Mouse (Mus musculus): ENCODE measurements around the gene Sumo2. TPM values are rescaled to one million over a fixed set of nuclear protein-coding genes. Genes with fewer than 3 reads are reported as not detected.

Gene Sumo2
- 627 TPM for polyA plus RNA-seq (2014; fragmentation: Illumina TruSeq; extraction: RNeasy Lipid Tissue Mini Kit (QIAGEN cat#74804); ENCODE audit: low read depth, low replicate concordance)

GRCm38 (mm10) chr11:115536038-115536681, at the start of gene Sumo2:
Gene Sumo2, minus strand, starts transcription at chr11:115536276.

DNA sequence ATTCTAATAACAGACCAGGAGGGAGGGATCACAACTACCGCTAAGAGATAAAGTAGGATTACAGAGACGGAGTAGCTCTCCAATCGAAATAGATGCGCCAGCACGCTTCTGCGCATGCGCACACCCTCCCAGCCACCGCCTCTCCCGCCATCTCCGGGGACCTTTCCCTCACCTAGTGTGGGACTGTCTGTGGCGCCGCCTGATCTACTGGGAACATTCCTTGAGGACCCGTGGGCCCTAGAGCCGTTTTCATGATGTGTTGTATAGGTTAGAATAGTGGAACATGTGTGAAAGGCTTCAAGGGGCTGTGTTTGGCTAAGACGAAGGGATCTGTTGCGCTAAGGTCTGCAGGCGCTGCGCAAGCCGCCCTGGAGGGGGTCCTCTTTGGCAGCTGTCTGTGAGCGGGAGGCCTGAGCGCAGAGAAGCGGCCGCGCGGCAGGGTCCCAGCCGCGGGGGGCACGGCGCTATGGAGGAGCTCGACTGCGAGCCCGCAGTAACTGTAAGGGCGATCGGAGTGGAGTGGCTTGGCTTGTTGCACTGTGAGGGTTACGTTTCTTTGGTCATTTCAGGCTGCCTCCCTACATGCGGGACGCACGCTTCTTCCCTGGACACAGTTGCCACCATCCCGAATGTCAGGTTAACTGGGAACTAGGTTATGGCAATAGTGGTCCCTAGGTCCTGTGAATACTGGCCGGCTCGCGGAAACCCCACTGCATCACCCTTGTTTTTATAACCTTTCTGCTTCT, 28.2 kb upstream of the Sumo2 start, which contains the start of gene Nup85:
TSS of gene Nup85 (plus strand) at position 371 of the 746 bp plus-strand sequence.

GRCm38 (mm10) chr11:115514238-115514663, 21.8 kb downstream of the Sumo2 start, which contains the start of gene Jpt1:
Gene Jpt1, minus strand, starts transcription at chr11:115514387.

DNA sequence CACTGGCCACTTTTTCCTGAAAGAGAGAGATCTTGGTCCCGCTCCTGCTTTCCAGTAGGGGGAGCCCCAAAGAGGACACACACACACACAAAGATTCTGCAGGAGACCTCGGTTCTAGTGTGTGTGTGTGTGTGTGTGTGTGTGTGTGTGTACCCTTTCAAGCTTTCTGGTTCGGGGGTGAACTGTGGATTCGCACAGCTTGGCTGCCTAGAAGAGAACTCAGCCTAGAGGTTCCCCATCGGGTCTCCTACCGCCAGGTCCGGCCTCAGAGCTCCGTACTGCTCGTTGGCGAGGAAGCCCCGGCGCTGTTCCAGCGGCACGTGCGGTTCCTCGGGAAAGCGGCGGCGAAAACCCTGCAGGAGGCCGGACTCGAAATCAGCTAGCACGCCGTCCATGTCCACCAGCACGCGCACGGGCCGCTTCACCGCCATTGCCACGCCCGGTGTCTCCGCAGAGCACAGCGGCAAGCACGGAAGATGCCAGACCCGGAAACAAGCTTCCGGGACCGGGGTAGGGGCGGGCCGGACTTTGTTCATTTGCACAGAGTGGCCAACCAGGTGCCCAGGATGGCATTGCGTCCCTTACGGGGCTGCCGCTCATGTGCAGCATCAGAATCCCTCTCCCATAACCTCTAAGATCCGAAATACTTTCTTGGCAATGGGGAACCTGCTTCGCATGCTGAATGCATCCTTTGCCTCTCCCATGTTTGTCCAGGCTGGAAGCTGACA, 44.6 kb downstream of the Sumo2 start, which contains the start of gene Nt5c:
TSS of gene Nt5c (minus strand) at position 507 of the 728 bp plus-strand sequence.

GRCm38 (mm10) chr11:115475025-115475757, 60.9 kb downstream of the Sumo2 start, which contains the start of gene Armc7:
Gene Armc7, plus strand, starts transcription at chr11:115475667.

Other genes starting within 250 kb of the Sumo2 start
- 3.2 TPM for gene Fads6, start 238.6 kb downstream of the Sumo2 start, polyA plus RNA-seq (2014; fragmentation: Illumina TruSeq; extraction: RNeasy Lipid Tissue Mini Kit (QIAGEN cat#74804); ENCODE audit: low read depth, low replicate concordance)
- gene Otop2, start 229.1 kb downstream of the Sumo2 start, polyA plus RNA-seq (2014; fragmentation: Illumina TruSeq; extraction: RNeasy Lipid Tissue Mini Kit (QIAGEN cat#74804); ENCODE audit: low read depth, low replicate concordance) = 0.53 TPM
- gene Ush1g, start 214.2 kb downstream of the Sumo2 start, polyA plus RNA-seq (2014; fragmentation: Illumina TruSeq; extraction: RNeasy Lipid Tissue Mini Kit (QIAGEN cat#74804); ENCODE audit: low read depth, low replicate concordance) = 0.28 TPM
- gene Otop3, start 201.5 kb downstream of the Sumo2 start, polyA plus RNA-seq (2014; fragmentation: Illumina TruSeq; extraction: RNeasy Lipid Tissue Mini Kit (QIAGEN cat#74804); ENCODE audit: low read depth, low replicate concordance) = not detected
- gene Hid1, start 168.5 kb downstream of the Sumo2 start, polyA plus RNA-seq (2014; fragmentation: Illumina TruSeq; extraction: RNeasy Lipid Tissue Mini Kit (QIAGEN cat#74804); ENCODE audit: low read depth, low replicate concordance) = not detected
- 0.29 TPM for gene Cdr2l, start 154.4 kb downstream of the Sumo2 start, polyA plus RNA-seq (2014; fragmentation: Illumina TruSeq; extraction: RNeasy Lipid Tissue Mini Kit (QIAGEN cat#74804); ENCODE audit: low read depth, low replicate concordance)
- gene Mrpl58, start 132.5 kb downstream of the Sumo2 start, polyA plus RNA-seq (2014; fragmentation: Illumina TruSeq; extraction: RNeasy Lipid Tissue Mini Kit (QIAGEN cat#74804); ENCODE audit: low read depth, low replicate concordance) = 6.3 TPM
- 319 TPM for gene Atp5h, start 116.3 kb downstream of the Sumo2 start, polyA plus RNA-seq (2014; fragmentation: Illumina TruSeq; extraction: RNeasy Lipid Tissue Mini Kit (QIAGEN cat#74804); ENCODE audit: low read depth, low replicate concordance)
- 9.7 TPM for gene Kctd2, start 116.1 kb downstream of the Sumo2 start, polyA plus RNA-seq (2014; fragmentation: Illumina TruSeq; extraction: RNeasy Lipid Tissue Mini Kit (QIAGEN cat#74804); ENCODE audit: low read depth, low replicate concordance)
- 17.4 TPM for gene Trim80, start 95.7 kb downstream of the Sumo2 start, polyA plus RNA-seq (2014; fragmentation: Illumina TruSeq; extraction: RNeasy Lipid Tissue Mini Kit (QIAGEN cat#74804); ENCODE audit: low read depth, low replicate concordance)
- gene Slc16a5, start 73.8 kb downstream of the Sumo2 start, polyA plus RNA-seq (2014; fragmentation: Illumina TruSeq; extraction: RNeasy Lipid Tissue Mini Kit (QIAGEN cat#74804); ENCODE audit: low read depth, low replicate concordance) = 0.52 TPM
- gene Armc7, start 60.6 kb downstream of the Sumo2 start, polyA plus RNA-seq (2014; fragmentation: Illumina TruSeq; extraction: RNeasy Lipid Tissue Mini Kit (QIAGEN cat#74804); ENCODE audit: low read depth, low replicate concordance) = 0.41 TPM
- gene Nt5c, start 44.4 kb downstream of the Sumo2 start, polyA plus RNA-seq (2014; fragmentation: Illumina TruSeq; extraction: RNeasy Lipid Tissue Mini Kit (QIAGEN cat#74804); ENCODE audit: low read depth, low replicate concordance) = 2.5 TPM
- gene Jpt1, start 21.9 kb downstream of the Sumo2 start, polyA plus RNA-seq (2014; fragmentation: Illumina TruSeq; extraction: RNeasy Lipid Tissue Mini Kit (QIAGEN cat#74804); ENCODE audit: low read depth, low replicate concordance) = 114 TPM
- gene Nup85, start 28.2 kb upstream of the Sumo2 start, polyA plus RNA-seq (2014; fragmentation: Illumina TruSeq; extraction: RNeasy Lipid Tissue Mini Kit (QIAGEN cat#74804); ENCODE audit: low read depth, low replicate concordance) = 39.0 TPM
- 2.1 TPM for gene Mrps7, start 67.6 kb upstream of the Sumo2 start, polyA plus RNA-seq (2014; fragmentation: Illumina TruSeq; extraction: RNeasy Lipid Tissue Mini Kit (QIAGEN cat#74804); ENCODE audit: low read depth, low replicate concordance)
- gene Gga3, start 67.8 kb upstream of the Sumo2 start, polyA plus RNA-seq (2014; fragmentation: Illumina TruSeq; extraction: RNeasy Lipid Tissue Mini Kit (QIAGEN cat#74804); ENCODE audit: low read depth, low replicate concordance) = 4.0 TPM
- 80.0 TPM for gene Mif4gd, start 76.7 kb upstream of the Sumo2 start, polyA plus RNA-seq (2014; fragmentation: Illumina TruSeq; extraction: RNeasy Lipid Tissue Mini Kit (QIAGEN cat#74804); ENCODE audit: low read depth, low replicate concordance)
- gene Slc25a19, start 92.0 kb upstream of the Sumo2 start, polyA plus RNA-seq (2014; fragmentation: Illumina TruSeq; extraction: RNeasy Lipid Tissue Mini Kit (QIAGEN cat#74804); ENCODE audit: low read depth, low replicate concordance) = 1.8 TPM
- 12.9 TPM for gene Grb2, start 172.3 kb upstream of the Sumo2 start, polyA plus RNA-seq (2014; fragmentation: Illumina TruSeq; extraction: RNeasy Lipid Tissue Mini Kit (QIAGEN cat#74804); ENCODE audit: low read depth, low replicate concordance)
- 1.6 TPM for gene Tmem94, start 229.2 kb upstream of the Sumo2 start, polyA plus RNA-seq (2014; fragmentation: Illumina TruSeq; extraction: RNeasy Lipid Tissue Mini Kit (QIAGEN cat#74804); ENCODE audit: low read depth, low replicate concordance)

Measured in testis, adult 10 weeks (tissue).